Mouse (Mus musculus): ENCODE measurements around the gene Hpcal1.

- TF ChIP-seq MAFK (IDR thresholded peaks at IDR 0.05; ENCODE audit: insufficient read depth, low read depth, low read length) (no peak), ZNF384 (IDR thresholded peaks at IDR 0.05; ENCODE audit: low read depth, low read length) (no peak), HCFC1 (IDR thresholded peaks at IDR 0.05; ENCODE audit: borderline replicate concordance, insufficient read depth, low read length) (no peak), CHD2 (IDR thresholded peaks at IDR 0.05; ENCODE audit: low read depth, low read length) (no peak)
Observed at GRCm38 (mm10) chr12:17727676-17728339, 37.2 kb downstream of the Hpcal1 start.

Data from ES-E14 (cell line).